Mouse (Mus musculus) adrenal gland, postnatal 14 days (tissue): ENCODE data around the gene Dctn2. TPM values are rescaled to one million over a fixed set of nuclear protein-coding genes. Genes with fewer than 3 reads are reported as not detected.

ENCODE experiments used
- DNase-seq: peaks from one replicate; pipeline ENCODE4 v3.0.0; 2021; ENCODE audit warnings: mixed read lengths
- total RNA-seq: library from RNA; stranded (reverse); gene quantifications from 2 replicates; pipeline ENCODE4 v1.2.3, GENCODE M21; 2021

Gene Dctn2
- total RNA-seq, 1 experiment from 2014 or later = 142 TPM

GRCm38 (mm10) chr10:127263631-127264030 lies 2.5 kb upstream of the Dctn2 start:
- DNase-seq = no peak

- peak; percentile 42 for DNase-seq
These were observed 1.8 kb upstream of the Dctn2 start for GRCm38 (mm10) chr10:127264336-127264735.

GRCm38 (mm10) chr10:127264971-127265370 lies 1.2 kb upstream of the Dctn2 start:
- DNase-seq = no peak

DNA sequence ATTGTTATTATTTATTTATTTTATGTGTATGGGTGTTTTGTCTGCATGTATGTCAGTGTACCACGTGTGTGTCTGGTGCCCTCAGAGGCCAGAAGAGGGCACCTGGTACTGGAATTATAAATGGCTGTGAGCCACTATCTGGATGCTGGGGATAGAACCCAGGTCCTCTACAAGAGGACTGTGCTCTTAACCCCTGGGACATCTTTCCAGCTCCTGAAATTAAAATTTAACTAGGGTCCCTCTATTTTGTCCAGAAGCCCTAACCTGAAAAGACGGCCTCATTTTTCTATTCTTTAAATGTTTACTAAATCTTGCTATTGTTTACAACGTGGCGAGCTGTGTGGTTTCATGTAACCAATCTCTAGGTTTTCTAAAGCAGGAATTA lies 449 bp upstream of the Dctn2 start:
- DNase-seq = no peak

DNA sequence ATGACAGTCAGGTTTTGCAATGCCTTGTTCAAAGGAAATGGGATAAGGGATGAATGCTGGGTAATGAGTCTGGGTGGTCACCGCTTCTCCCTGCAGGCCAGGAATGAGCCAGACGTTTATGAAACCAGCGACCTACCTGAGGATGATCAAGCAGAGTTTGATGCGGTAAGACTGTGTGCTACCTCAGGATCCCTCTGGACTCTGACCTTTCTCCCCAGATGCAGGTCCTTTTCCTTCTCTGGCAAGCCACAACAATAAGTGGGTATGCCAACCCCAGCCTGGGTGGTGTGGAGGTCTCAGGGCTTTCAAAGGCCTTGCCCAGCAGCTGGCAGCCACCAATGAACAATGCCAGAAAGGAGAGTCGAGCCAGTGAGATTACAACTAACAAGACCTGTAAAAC lies 1.1 kb downstream of the Dctn2 start:
- DNase-seq = no peak

- DNase-seq = no peak
These were observed 2.2 kb downstream of the Dctn2 start for GRCm38 (mm10) chr10:127268401-127268800.

DNA sequence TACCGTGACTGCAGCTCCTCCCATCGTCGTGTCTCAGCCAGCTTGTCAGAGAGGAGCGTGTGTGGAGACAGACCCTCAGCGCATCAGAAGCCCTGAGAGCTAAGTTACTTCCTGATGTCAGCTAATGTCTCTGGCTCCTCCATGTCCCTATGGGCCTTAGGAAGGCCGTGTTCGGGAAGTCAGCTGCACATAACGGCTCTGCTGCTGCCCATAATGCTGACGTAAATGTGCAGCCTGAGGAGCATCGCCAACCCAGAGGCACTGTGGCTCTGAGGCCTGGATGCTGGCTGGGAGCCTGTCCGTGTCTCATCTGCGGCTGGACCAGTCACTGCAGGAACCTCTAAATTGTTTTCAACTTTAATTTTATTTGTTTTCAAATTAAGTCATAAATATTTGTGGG lies 2.9 kb downstream of the Dctn2 start:
- DNase-seq = no peak

DNA sequence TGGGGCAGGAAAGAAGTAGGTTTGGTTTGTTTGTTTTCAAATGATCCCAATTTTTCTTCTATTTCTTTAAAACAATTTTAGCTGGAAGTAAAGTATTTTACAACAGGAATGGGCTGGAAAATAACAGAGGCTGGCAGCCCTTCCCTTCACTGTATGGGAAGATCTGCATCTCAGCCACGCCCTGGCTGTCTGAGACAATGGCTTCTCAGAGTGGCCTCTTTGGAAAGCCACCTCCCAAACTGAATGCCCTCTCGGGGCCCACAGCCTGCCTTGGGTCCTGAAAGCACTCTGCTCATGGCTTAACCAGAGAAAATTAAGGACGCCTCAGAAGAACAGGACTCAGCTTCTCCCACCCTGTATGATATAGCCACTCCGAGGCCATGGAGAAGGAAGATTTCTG lies 3.7 kb downstream of the Dctn2 start:
- DNase-seq = no peak

DNA sequence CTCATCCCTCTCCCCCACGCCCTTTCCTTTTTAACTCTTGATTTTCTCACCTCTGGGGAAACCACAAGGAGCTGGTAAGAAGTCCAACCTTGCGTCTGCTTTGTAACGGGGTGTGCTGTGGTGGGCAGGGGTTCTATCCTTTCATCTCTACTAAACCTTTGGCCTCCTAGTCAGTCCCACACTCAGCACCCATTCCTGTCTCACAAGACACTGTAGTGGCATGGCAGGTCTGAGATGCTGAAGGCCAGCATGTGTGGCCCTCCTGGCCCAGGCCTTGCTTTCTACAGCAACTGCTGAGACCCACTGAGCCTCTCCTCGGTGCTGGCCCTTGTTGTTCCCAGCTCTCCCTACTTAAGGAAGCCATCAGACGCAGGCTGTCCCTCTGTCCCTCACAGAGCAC lies 6.2 kb downstream of the Dctn2 start:
- no peak for DNase-seq

DNA sequence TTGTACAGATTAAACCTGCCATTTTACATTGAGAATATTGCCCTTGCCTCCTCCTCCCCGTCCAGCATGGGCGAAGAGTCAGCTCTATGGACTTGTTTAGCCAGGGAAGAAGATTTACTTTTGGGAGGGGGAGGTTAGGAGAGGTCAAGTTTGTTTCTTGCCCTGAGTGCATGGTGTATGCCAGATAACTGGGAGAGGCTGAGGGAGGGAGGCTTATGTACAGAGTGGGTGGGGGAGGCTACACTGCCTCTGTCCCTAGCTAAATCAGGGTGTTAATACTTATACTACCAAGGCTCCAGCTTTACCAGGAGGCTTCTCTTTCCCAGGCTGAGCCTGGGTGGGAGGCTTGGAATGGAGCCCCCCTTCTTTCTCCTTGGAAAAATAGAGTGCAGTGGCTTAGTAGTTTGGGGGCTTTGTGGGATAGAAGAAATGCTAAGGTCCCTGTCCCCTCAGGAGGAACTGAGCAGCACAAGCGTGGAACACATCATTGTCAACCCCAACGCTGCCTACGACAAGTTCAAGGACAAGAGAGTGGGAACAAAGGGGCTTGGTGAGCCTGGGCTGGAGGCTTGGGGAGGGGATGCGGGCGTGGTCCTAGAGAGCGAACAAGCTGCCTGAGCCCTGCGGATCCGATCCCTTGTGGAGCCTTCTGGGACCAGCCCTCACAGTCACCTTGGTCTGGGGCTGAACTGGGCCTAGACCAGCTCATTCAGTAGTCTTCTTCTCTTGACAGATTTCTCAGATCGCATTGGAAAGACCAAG lies 8.3 kb downstream of the Dctn2 start:
- no peak for DNase-seq

DNA sequence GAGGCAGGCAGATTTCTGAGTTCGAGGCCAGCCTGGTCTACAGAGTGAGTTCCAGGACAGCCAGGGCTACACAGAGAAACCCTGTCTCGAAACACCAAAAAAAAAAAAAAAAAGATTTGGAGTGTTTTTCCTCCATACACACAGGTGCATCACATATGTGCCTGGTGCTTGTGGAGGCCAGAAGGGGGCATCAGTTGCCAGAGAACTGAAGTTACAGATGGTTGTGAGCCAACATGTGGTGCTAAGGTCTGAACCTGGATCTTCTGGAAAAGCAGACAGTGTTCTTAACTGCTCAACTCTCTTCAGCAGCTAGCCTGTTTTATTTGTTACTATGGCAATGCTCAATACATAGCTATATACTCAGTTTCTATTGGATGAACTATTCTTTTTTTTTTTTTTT lies 13.6 kb downstream of the Dctn2 start:
- no peak for DNase-seq

DNA sequence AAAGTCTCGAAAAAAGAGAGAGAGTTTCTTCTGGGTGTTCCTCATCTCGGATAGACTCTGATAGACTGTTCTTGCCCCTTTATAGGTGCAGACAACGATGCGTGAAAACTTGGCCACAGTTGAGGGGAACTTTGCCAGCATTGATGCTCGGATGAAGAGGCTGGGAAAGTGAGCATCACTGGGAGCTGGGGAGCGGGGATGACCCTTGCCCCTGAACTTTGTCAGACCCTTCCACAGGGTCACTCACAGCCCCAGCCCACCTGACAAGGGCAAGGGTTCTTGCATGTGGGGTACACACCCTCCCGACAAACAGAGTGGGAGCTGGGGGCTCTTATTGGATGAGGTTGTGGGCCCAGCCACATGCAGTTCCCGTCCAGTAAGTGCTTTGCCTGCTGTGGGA lies 15.1 kb downstream of the Dctn2 start:
- no peak for DNase-seq

GRCm38 (mm10) chr10:127282620-127283215 lies 16.6 kb downstream of the Dctn2 start:
- DNase-seq = peak; percentile 53

GRCm38 (mm10) chr10:127284105-127284622 lies 18.0 kb downstream of the Dctn2 start:
- no peak for DNase-seq

GRCm38 (mm10) chr10:127284724-127285500 lies 18.7 kb downstream of the Dctn2 start:
- DNase-seq = no peak

DNA sequence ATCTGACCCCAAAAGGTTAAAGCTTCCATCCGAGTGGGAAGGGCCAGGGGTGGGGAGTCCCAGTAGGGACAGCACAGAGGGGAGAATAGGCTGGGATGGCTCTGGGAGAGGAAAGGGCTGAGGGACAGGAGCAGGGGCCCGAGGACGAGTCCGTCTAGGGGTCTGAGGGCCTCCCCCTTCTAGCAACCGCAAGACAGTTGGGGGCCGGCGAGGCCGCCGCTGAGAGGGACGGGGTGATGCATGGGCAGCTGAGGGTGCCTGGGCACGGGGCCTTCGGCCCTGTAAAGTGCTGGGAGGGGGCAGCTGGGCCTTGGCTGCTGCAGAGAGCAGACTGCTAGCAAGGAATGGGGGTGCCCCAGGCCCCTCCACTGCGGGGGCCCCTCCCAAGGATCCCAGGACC lies 19.5 kb downstream of the Dctn2 start:
- DNase-seq = no peak

DNA sequence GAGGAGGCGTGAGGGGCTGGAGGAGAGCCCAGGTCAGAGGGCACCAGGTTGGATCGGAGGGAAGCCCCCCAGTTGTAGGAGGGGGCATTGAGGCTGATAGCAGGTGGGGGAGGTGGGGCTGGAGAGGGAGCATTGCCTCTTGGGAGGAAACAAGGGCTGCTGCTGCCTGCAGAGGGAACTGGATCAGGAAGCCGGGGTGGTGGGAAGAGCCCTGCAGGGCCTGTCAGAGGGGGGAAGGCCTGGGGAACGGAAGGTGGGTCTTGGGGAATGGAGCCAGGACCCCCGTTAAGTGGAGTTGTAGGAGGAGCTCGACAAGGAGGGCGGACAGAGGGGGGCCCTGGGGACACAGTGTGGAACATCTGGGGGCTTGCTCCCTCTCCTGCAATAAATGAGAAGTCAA lies 20.0 kb downstream of the Dctn2 start:
- DNase-seq = no peak

GRCm38 (mm10) chr10:127286730-127287129 lies 20.6 kb downstream of the Dctn2 start:
- no peak for DNase-seq

GRCm38 (mm10) chr10:127287271-127287935 lies 21.2 kb downstream of the Dctn2 start:
- no peak for DNase-seq

- peak; percentile 39 for DNase-seq
These were observed 21.7 kb downstream of the Dctn2 start for GRCm38 (mm10) chr10:127287936-127288293.

GRCm38 (mm10) chr10:127288328-127288799 lies 22.2 kb downstream of the Dctn2 start:
- peak; percentile 76 for DNase-seq

GRCm38 (mm10) chr10:127288800-127289572 lies 22.8 kb downstream of the Dctn2 start, which contains the start of gene Mbd6:
Gene Mbd6 (minus strand): TSS chr10:127289018.
- DNase-seq = peak; percentile 96
